Mouse (Mus musculus) stomach, postnatal 0 days (tissue): ENCODE measurements around the gene Fkbp5.

Experiments
- CTCF ChIP-seq: IDR thresholded peaks from 2 replicates; pipeline ENCODE4 v1.5.1; 2016; ENCODE audit warnings: antibody characterized with exemption, low read depth, mild to moderate bottlenecking, moderate library complexity
- EP300 ChIP-seq: optimal IDR thresholded peaks from 2 replicates; pipeline ENCODE3; 2016; ENCODE audit warnings: antibody characterized with exemption

DNA sequence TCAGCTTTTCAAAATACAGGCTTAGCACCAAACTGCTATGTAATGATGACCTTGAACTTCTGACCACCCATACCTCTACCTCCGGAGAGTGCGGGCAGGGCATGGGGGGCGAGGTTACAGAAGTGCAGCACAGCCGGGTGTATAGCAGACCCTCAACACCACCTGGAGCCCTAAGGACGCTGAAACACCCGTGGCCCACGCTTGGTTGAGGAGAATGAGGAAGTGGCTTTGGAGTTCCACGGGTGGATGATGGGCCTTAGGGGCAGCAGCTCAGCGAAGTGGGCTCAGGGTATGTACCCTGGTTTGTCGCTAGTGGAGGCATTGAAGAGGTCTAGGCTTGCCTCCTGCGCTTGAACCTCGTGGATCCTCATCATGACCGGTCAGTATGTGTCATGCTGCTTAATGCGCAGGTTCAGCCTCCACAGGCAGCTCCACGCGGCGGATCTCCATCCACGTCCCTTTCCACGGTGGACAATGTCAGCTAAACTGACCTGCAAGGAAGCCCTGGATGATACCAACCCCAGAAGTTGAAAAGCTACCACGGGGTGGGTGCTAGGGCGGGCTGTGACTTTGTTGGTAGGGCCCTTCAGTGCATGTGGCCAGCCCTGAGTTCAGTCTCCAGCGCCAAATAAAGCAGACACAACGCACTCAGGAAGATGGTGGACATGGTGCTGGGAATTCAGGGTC is 6.8 kb upstream of the Fkbp5 start:
- TF ChIP-seq CTCF (no peak), EP300 (no peak)
